Mouse (Mus musculus): ENCODE measurements around the gene Cela1. TPM values are rescaled to one million over a fixed set of nuclear protein-coding genes. Genes with fewer than 3 reads are reported as not detected.

Gene Cela1
- polyA plus RNA-seq, 1 experiment from 2014 or later, result 2.1 TPM

- WGBS, result 44% methylated on average over 3 of the region's 3 CpGs
Measured at GRCm38 (mm10) chr15:100680381-100680780, 7.3 kb downstream of the Cela1 start.

GRCm38 (mm10) chr15:100679005-100679404, 8.7 kb downstream of the Cela1 start:
- Histone ChIP-seq H3K4me3 (no peak overlapping the region), H3K27me3 (no peaks in the 10 kb centered on the region), H3K27ac (no peak overlapping the region), H3K4me2 (replicated peaks) (no peak overlapping the region), H3K9me3 (no peaks in the 10 kb centered on the region), H3K4me1 (no peaks in the 10 kb centered on the region; the same call in 1 of the 2 replicates), H3K36me3 (no peaks in the 10 kb centered on the region), H3K9ac (no peak overlapping the region)
- WGBS, result 89% methylated on average over 14 of the region's 14 CpGs
- ATAC-seq (ENCODE audit: low FRiP score, low read depth), result no peak

More at GRCm38 (mm10) chr15:100680381-100680780, 7.3 kb downstream of the Cela1 start:
- Histone ChIP-seq H3K9ac (no peak overlapping the region), H3K4me3 (no peak overlapping the region), H3K27me3 (peaks cover 3% of the 10 kb centered on the region), H3K27ac (no peak overlapping the region), H3K36me3 (no peaks in the 10 kb centered on the region), H3K4me1 (no peaks in the 10 kb centered on the region; the same call in 1 of the 2 replicates), H3K4me2 (replicated peaks) (no peak overlapping the region), H3K9me3 (no peaks in the 10 kb centered on the region)
- ATAC-seq (ENCODE audit: low FRiP score, low read depth), result no peak

- Histone ChIP-seq H3K27ac (no peak overlapping the region), H3K36me3 (no peaks in the 10 kb centered on the region), H3K9me3 (no peaks in the 10 kb centered on the region), H3K9ac (no peak overlapping the region), H3K4me1 (no peaks in the 10 kb centered on the region; the same call in 1 of the 2 replicates), H3K27me3 (no peaks in the 10 kb centered on the region), H3K4me2 (replicated peaks) (no peak overlapping the region), H3K4me3 (no peak overlapping the region)
- ATAC-seq (ENCODE audit: low FRiP score, low read depth), result no peak
- WGBS, result 81% methylated on average over 12 of the region's 12 CpGs
Measured at GRCm38 (mm10) chr15:100678581-100678980, 9.1 kb downstream of the Cela1 start.

GRCm38 (mm10) chr15:100677675-100678074, 10.0 kb downstream of the Cela1 start:
- Histone ChIP-seq H3K36me3 (no peaks in the 10 kb centered on the region), H3K27ac (no peak overlapping the region), H3K4me2 (replicated peaks) (no peak overlapping the region), H3K27me3 (no peaks in the 10 kb centered on the region), H3K9me3 (no peaks in the 10 kb centered on the region), H3K9ac (no peak overlapping the region), H3K4me3 (no peak overlapping the region), H3K4me1 (no peaks in the 10 kb centered on the region; the same call in 1 of the 2 replicates)
- no peak for ATAC-seq (ENCODE audit: low FRiP score, low read depth)
- 96% methylated on average over 8 of the region's 8 CpGs for WGBS

GRCm38 (mm10) chr15:100676521-100676920, 11.2 kb downstream of the Cela1 start:
- Histone ChIP-seq H3K4me3 (no peak overlapping the region), H3K9me3 (no peaks in the 10 kb centered on the region), H3K4me1 (no peaks in the 10 kb centered on the region; the same call in 1 of the 2 replicates), H3K9ac (no peak overlapping the region), H3K27ac (no peak overlapping the region), H3K27me3 (no peaks in the 10 kb centered on the region), H3K36me3 (no peaks in the 10 kb centered on the region), H3K4me2 (replicated peaks) (no peak overlapping the region)
- no peak for ATAC-seq (ENCODE audit: low FRiP score, low read depth)
- WGBS, result 94% methylated on average over 1 of the region's 1 CpGs

GRCm38 (mm10) chr15:100675486-100675885, 12.2 kb downstream of the Cela1 start:
- Histone ChIP-seq H3K4me2 (replicated peaks) (no peak overlapping the region), H3K4me3 (no peak overlapping the region), H3K9ac (no peak overlapping the region), H3K27me3 (no peaks in the 10 kb centered on the region), H3K27ac (no peak overlapping the region), H3K4me1 (no peaks in the 10 kb centered on the region), H3K9me3 (no peaks in the 10 kb centered on the region), H3K36me3 (no peaks in the 10 kb centered on the region)
- ATAC-seq (ENCODE audit: low FRiP score, low read depth), result no peak
- 52% methylated on average over 3 of the region's 3 CpGs for WGBS

GRCm38 (mm10) chr15:100674566-100674965, 13.2 kb downstream of the Cela1 start:
- Histone ChIP-seq H3K4me2 (replicated peaks) (no peak overlapping the region), H3K4me3 (no peak overlapping the region), H3K9me3 (no peaks in the 10 kb centered on the region), H3K36me3 (no peaks in the 10 kb centered on the region), H3K27ac (no peak overlapping the region), H3K4me1 (no peaks in the 10 kb centered on the region), H3K9ac (no peak overlapping the region), H3K27me3 (no peaks in the 10 kb centered on the region)
- no peak for ATAC-seq (ENCODE audit: low FRiP score, low read depth)
- WGBS, result 90% methylated on average over 10 of the region's 10 CpGs

GRCm38 (mm10) chr15:100673585-100674391, 13.9 kb downstream of the Cela1 start:
- H3K36me3 ChIP-seq, result no peaks in the 10 kb centered on the region
- H3K4me3 ChIP-seq, result no peak overlapping the region
- H3K4me1 ChIP-seq, result no peaks in the 10 kb centered on the region
- no peaks in the 10 kb centered on the region for H3K9me3 ChIP-seq
- ATAC-seq (ENCODE audit: low FRiP score, low read depth), result no peak
- H3K27me3 ChIP-seq, result no peaks in the 10 kb centered on the region
- WGBS, result 50% methylated on average over 12 of the region's 12 CpGs
- H3K4me2 ChIP-seq (replicated peaks), result no peak overlapping the region
- no peak overlapping the region for H3K9ac ChIP-seq
- no peak overlapping the region for H3K27ac ChIP-seq

- Histone ChIP-seq H3K4me3 (no peak overlapping the region), H3K9me3 (no peaks in the 10 kb centered on the region), H3K9ac (no peak overlapping the region), H3K27ac (no peak overlapping the region), H3K4me1 (0 out of 2 replicates have a peak, but pooled peaks cover 4% of the 10 kb centered on the region), H3K27me3 (peaks cover 12% of the 10 kb centered on the region; the same call in 1 of the 2 replicates), H3K4me2 (replicated peaks) (no peak overlapping the region), H3K36me3 (no peaks in the 10 kb centered on the region)
- no peak for ATAC-seq (ENCODE audit: low FRiP score, low read depth)
- WGBS, result 79% methylated on average over 5 of the region's 5 CpGs
Measured at GRCm38 (mm10) chr15:100670833-100671232, 16.9 kb downstream of the Cela1 start.

- Histone ChIP-seq H3K4me2 (replicated peaks) (no peak overlapping the region), H3K9me3 (no peaks in the 10 kb centered on the region), H3K4me3 (no peak overlapping the region), H3K9ac (no peak overlapping the region), H3K4me1 (0 out of 2 replicates have a peak, but pooled peaks cover 4% of the 10 kb centered on the region), H3K36me3 (no peaks in the 10 kb centered on the region), H3K27me3 (peaks cover 19% of the 10 kb centered on the region), H3K27ac (no peak overlapping the region)
- WGBS, result 84% methylated on average over 8 of the region's 8 CpGs
- no peak for ATAC-seq (ENCODE audit: low FRiP score, low read depth)
Measured at GRCm38 (mm10) chr15:100670004-100670403, 17.7 kb downstream of the Cela1 start.

- no peak within 1 kb of the TSS for H3K4me2 ChIP-seq (replicated peaks)
- no peak within 1 kb of the TSS for H3K9ac ChIP-seq
- 92% methylated on average over 20 of the region's 20 CpGs for whole genome bisulfite sequencing
- H3K4me3 ChIP-seq, result no peak within 1 kb of the TSS
- no peaks in the 10 kb centered on the region for H3K36me3 ChIP-seq
- H3K27ac ChIP-seq, result no peak within 1 kb of the TSS
- 0 out of 2 replicates have a peak, but pooled peaks cover 4% of the 10 kb centered on the region for H3K4me1 ChIP-seq
- no peak for ATAC-seq (ENCODE audit: low FRiP score, low read depth)
- H3K27me3 ChIP-seq, result peaks cover 20% of the 10 kb centered on the region
- H3K9me3 ChIP-seq, result no peaks in the 10 kb centered on the region
Measured at GRCm38 (mm10) chr15:100669337-100669736, 18.4 kb downstream of the Cela1 start, which contains the start of gene Bin2. Gene Bin2, minus strand, starts transcription at chr15:100669553.

GRCm38 (mm10) chr15:100667871-100668545, 19.7 kb downstream of the Cela1 start:
- H3K9me3 ChIP-seq, result no peaks in the 10 kb centered on the region
- H3K9ac ChIP-seq, result no peak overlapping the region
- H3K27ac ChIP-seq, result no peak overlapping the region
- H3K4me3 ChIP-seq, result no peak overlapping the region
- 82% methylated on average over 5 of the region's 5 CpGs for WGBS
- H3K27me3 ChIP-seq, result peaks cover 20% of the 10 kb centered on the region
- no peak overlapping the region for H3K4me2 ChIP-seq (replicated peaks)
- 0 out of 2 replicates have a peak, but pooled peaks cover 4% of the 10 kb centered on the region for H3K4me1 ChIP-seq
- H3K36me3 ChIP-seq, result no peaks in the 10 kb centered on the region
- no peak for ATAC-seq (ENCODE audit: low FRiP score, low read depth)
